Mouse (Mus musculus) right cerebral cortex, postnatal 14 days (tissue): ENCODE measurements around the gene Fbn1.

Source experiments
- DNase-seq: peaks from one replicate; pipeline ENCODE4 v3.0.0; 2022

Fbn1 gene

GRCm38 (mm10) chr2:125389796-125390195, 118.0 kb downstream of the Fbn1 start:
- no peak for DNase-seq

- DNase-seq = no peak
Observed at GRCm38 (mm10) chr2:125386221-125386965, 121.4 kb downstream of the Fbn1 start.

GRCm38 (mm10) chr2:125384941-125385340, 122.9 kb downstream of the Fbn1 start:
- DNase-seq = no peak

GRCm38 (mm10) chr2:125384415-125384814, 123.4 kb downstream of the Fbn1 start:
- DNase-seq = no peak

- no peak for DNase-seq
Observed at GRCm38 (mm10) chr2:125383273-125383641, 124.5 kb downstream of the Fbn1 start.

GRCm38 (mm10) chr2:125382613-125383272, 125.0 kb downstream of the Fbn1 start:
- DNase-seq = no peak

- DNase-seq = no peak
Observed at GRCm38 (mm10) chr2:125380086-125380485, 127.7 kb downstream of the Fbn1 start.

GRCm38 (mm10) chr2:125379206-125379605, 128.6 kb downstream of the Fbn1 start:
- DNase-seq = no peak

- no peak for DNase-seq
Observed at GRCm38 (mm10) chr2:125375926-125376325, 131.9 kb downstream of the Fbn1 start.

GRCm38 (mm10) chr2:125375301-125375700, 132.5 kb downstream of the Fbn1 start:
- no peak for DNase-seq

GRCm38 (mm10) chr2:125369666-125370065, 138.1 kb downstream of the Fbn1 start:
- no peak for DNase-seq

- DNase-seq = no peak
Observed at GRCm38 (mm10) chr2:125368616-125369015, 139.2 kb downstream of the Fbn1 start.

GRCm38 (mm10) chr2:125361661-125362060, 146.1 kb downstream of the Fbn1 start:
- no peak for DNase-seq

GRCm38 (mm10) chr2:125356486-125356885, 151.3 kb downstream of the Fbn1 start:
- no peak for DNase-seq

- no peak for DNase-seq
Observed at GRCm38 (mm10) chr2:125356068-125356467, 151.7 kb downstream of the Fbn1 start.

- no peak for DNase-seq
Observed at GRCm38 (mm10) chr2:125355216-125355971, 152.4 kb downstream of the Fbn1 start.

- DNase-seq = no peak
Observed at GRCm38 (mm10) chr2:125354587-125354986, 153.2 kb downstream of the Fbn1 start.

- no peak for DNase-seq
Observed at GRCm38 (mm10) chr2:125349144-125349543, 158.6 kb downstream of the Fbn1 start.

GRCm38 (mm10) chr2:125342181-125342950, 165.4 kb downstream of the Fbn1 start:
- DNase-seq = no peak

- no peak for DNase-seq
Observed at GRCm38 (mm10) chr2:125340381-125340780, 167.4 kb downstream of the Fbn1 start.

GRCm38 (mm10) chr2:125337239-125337638, 170.6 kb downstream of the Fbn1 start:
- no peak for DNase-seq

GRCm38 (mm10) chr2:125335206-125335605, 172.6 kb downstream of the Fbn1 start:
- DNase-seq = no peak

- no peak for DNase-seq
Observed at GRCm38 (mm10) chr2:125334163-125334562, 173.6 kb downstream of the Fbn1 start.
